Mouse (Mus musculus): ENCODE data around the gene Arhgap23.

DNA sequence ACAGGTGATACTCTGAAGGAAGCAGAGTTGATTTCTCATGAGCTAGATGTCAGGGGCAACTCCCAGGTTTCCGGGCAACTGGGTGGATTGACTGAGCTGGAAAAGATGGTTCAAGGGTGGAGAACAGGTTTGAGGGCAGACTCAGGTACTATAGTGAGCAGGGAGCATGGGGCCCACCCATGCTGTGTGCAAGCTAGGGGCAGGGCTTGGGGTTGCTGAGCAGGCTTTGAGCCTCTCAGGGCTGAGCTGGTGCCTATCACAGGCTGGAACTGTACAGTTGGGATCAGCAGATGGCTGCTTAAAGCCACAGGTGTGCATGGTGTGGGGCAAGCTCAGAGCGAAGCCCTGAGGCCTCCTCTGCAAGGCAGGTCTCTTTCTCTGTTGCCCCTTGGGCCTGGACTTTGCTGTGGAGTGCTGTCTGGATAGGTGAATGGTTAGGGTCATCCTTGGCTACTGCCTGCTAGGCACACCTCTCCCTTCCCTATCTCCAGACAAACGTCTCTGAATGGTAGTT lies 46.0 kb downstream of the Arhgap23 start:
- TF ChIP-seq CTCF (IDR thresholded peaks at IDR 0.05; ENCODE audit: low read depth) (no peak), EP300 (optimal IDR thresholded peaks at IDR 0.05) (no peak)

All from stomach, postnatal 0 days (tissue).